Mouse (Mus musculus) left cerebral cortex, adult 8-10 months (tissue): Measurements from ENCODE around the gene Tmcc1. TPM values are rescaled to one million over a fixed set of nuclear protein-coding genes. Genes with fewer than 3 reads are reported as not detected.
A peak's percentile ranks its signal among the peaks of the same experiment; 100 is the strongest.
"Not testable (repeated sequence)": the region's sequence is repeated elsewhere in the genome, so short reads cannot be mapped to it uniquely, and the experiment has no call there.

Experiments
- DNase-seq, 2 experiments: peaks; one replicate each; pipeline ENCODE4 v3.0.0; 2022; ENCODE audit warnings: low spot score in 2 of 2
- total RNA-seq, 4 experiments: library from RNA; stranded (reverse); gene quantifications; 2 replicates each; pipeline ENCODE4 v1.2.4; 2022

The Tmcc1 gene
- total RNA-seq, 4 experiments from 2014 or later, result 65.1 to 76.5 (median 75.6) TPM

GRCm38 (mm10) chr6:116077608-116078007 is 115.7 kb downstream of the Tmcc1 start:
- no peak for DNase-seq

DNA sequence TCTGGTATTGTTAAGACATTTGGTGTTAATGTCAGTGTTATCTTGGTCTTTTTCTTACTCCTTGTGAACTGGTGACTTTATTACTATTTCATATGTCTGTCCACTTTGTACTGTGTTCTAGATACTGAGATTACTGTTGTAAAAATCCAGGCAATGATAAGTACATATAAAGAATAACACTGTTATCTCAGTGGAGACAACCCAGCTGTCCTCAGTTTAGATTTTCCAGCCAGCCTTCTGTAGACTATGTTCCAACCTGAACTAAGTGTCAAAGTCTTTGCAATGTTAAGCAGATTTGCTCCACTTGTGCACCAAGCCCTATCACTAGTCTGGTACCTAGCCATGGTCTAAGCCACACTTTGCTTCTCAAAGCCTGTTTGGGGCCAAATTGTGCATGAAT is 118.4 kb downstream of the Tmcc1 start:
- DNase-seq, result no peak

- DNase-seq, result no peak
Observed at GRCm38 (mm10) chr6:116073610-116074009, 119.7 kb downstream of the Tmcc1 start.

- DNase-seq, result no peak
Observed at GRCm38 (mm10) chr6:116072746-116073261, 120.5 kb downstream of the Tmcc1 start.

DNA sequence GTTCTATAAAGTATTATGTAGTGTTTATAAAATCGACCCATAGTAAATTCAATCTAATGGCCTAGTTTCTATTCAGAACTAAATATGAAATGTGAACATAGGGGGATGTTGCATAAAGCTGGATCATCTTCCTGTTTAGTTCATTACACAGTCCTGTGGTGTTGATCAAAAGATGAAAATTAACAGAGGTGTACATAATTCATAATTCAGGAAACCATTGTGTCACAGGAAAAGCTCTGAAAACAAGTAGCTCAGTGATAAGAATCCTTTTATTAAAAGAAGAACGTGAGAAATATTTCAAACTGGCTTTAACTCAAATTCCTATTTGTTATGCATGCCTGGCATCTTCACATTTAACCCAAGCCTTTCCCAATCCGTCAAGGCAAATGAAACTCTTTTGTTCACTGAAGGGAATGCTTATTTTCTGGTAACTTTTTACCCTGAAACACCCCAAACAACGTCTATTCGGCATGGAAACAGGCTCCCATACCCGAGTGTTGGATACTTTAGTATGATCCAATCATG is 121.0 kb downstream of the Tmcc1 start:
- DNase-seq, result no peak

GRCm38 (mm10) chr6:116071781-116072180 is 121.5 kb downstream of the Tmcc1 start:
- DNase-seq, result no peak

DNA sequence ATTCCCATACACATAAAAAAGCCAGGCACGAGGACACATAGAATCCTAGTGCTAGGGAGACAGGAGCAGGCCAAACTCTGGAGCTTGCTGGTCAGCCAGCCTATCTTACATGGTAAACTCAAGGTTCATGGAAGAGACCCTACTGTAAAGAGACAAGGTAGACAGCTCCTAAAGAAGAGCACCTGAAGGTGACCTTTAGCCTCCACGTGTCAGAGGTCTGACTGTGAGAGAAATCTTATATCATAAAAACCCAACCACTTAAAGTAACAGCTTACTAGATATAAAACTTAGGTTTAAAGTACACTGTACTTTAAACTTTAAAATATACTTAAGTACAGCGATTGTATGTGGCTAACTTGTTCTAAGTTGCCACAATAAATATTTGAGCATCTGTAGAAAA is 122.7 kb downstream of the Tmcc1 start:
- no peak for DNase-seq

- DNase-seq, result no peak
Observed at GRCm38 (mm10) chr6:116063516-116063915, 129.8 kb downstream of the Tmcc1 start.

DNA sequence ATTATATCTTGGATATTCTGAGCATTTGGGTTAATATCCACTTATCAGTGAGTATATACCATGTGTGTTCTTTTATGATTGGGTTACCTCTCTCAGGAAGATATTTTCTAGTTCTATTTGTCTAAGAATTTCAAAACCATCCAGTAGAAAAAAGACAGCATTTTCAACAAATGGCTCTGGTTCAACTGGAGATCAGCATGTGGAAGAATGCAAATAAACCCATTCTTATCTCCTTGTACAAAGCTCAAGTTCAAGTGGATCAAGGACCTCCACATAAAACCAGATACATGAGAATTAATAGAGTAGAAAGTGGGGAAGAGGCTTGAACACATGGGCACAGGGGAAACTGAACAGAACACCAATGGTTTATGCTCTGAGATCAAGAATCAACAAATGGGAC is 133.7 kb downstream of the Tmcc1 start:
- DNase-seq, result not testable (repeated sequence)

- DNase-seq, result no peak
Observed at GRCm38 (mm10) chr6:116058541-116059300, 134.6 kb downstream of the Tmcc1 start.

- peak; percentile 59 to 61 for DNase-seq
Observed at GRCm38 (mm10) chr6:116056676-116057264, 136.5 kb downstream of the Tmcc1 start.

GRCm38 (mm10) chr6:116055766-116056165 is 137.5 kb downstream of the Tmcc1 start:
- no peak for DNase-seq

- peak; percentile 43 to 83 for DNase-seq
Observed at GRCm38 (mm10) chr6:116055001-116055471, 138.2 kb downstream of the Tmcc1 start.

DNA sequence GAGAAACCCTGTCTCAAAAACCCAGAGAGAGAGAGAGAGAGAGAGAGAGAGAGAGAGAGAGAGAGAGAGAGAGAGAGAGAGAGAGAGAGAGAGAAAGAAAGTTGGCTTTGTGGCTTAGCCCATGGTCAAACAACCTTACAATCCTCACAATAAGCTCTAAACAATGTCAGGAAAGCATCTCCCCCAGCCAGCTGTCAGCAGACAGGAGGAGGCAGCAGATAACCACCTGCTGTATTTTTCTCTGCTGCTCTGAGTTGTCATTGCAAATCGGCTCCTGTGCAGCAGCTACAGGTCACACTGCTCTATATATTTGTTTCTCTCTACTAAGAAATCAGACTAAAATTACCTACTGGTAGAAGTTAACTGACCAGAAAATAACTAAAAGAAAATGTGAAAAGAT is 145.4 kb downstream of the Tmcc1 start:
- no peak for DNase-seq

DNA sequence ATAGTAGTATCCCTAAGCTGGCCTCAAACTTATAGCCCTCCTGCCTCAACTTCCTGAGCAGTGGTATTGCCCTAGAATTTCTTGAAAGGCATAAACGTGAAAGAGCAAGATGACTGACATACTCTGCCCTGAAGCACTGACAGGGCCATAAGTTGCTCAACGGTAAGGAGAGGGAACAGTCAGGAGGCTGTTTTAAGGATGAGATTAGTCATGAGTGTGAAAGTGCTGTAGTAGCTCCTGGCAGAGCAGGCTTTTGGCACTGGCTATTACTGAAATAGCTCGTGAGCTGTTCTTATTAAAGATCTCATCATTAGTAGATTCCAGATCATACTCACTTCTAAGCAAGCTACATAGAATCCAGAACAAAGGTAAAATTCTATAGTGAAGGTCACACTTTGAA is 145.9 kb downstream of the Tmcc1 start:
- no peak for DNase-seq

DNA sequence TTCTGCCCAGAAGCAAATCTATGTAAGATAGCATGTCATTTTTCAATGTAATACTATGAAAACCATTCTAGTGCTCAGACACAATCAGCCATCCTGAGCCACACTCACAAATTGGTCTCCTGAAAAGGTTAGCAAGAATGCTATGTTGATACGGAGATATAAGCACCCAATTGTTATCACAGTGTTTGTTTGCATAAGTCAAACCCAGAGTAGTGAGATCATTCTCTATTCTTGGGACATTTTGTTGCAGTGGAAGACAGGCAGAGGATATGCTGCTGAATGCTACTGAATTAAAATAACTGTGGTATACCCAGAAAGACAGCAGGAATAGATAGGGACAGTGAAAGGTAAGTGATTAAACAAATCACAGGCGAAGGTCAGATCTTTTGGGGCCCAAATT is 149.2 kb downstream of the Tmcc1 start:
- no peak for DNase-seq

DNA sequence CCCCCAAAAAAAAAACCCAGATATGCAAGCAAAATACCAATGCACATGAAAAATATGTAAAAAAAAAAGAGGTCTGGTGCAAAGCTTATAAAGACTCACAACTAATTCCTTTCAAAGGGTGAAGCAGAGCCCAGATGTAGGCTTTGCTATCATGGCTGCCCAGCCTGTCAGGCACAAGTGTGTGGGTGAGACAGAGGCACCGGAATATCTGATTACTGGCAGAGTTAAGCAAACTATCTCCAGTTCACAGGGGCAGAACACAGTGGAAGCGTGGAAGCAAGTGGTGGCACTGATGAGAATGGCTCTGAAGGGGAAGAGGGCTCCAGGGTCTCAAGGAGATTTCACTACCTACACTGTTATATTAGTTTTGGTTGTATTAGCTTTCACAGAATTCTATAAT is 155.1 kb downstream of the Tmcc1 start:
- no peak for DNase-seq

DNA sequence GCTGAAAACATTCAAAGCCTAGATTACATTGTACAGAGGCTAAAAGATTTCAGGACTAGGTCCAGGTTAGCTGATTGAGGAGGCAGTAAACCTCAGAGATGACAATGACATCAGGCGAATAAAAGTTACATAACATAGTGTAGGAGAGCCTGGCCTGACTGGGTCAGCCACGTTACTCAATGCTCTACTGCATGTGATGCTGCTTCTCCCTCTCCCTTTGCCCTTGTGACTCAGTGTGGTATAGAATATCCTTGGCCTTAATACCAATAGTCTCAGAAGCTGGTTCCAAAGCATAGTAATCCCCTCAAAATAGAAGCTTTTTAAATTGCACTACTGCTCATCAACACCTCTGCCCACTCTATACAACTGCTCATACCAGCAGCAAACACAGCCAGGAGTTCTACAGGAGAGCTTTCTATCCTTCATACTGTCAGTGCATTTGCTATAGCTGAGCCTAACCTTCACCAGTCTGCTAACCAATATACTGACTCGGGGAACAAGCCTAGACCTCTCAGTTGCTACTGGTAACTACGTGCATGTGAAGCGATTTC is 155.9 kb downstream of the Tmcc1 start:
- no peak for DNase-seq

GRCm38 (mm10) chr6:116036555-116036954 is 156.7 kb downstream of the Tmcc1 start:
- no peak for DNase-seq

- DNase-seq, result no peak
Observed at GRCm38 (mm10) chr6:116031052-116031451, 162.2 kb downstream of the Tmcc1 start.

- no peak for DNase-seq
Observed at GRCm38 (mm10) chr6:116024666-116025065, 168.6 kb downstream of the Tmcc1 start.

GRCm38 (mm10) chr6:116021961-116022485 is 171.3 kb downstream of the Tmcc1 start:
- DNase-seq, result no peak
